Mouse (Mus musculus): ENCODE results near the gene Olfr8. TPM values are rescaled to one million over a fixed set of nuclear protein-coding genes. Genes with fewer than 3 reads are reported as not detected.
"Not testable (repeated sequence)": the region's sequence is repeated elsewhere in the genome, so short reads cannot be mapped to it uniquely, and the experiment has no call there.

The Olfr8 gene
- polyA plus RNA-seq (2012): not detected in 2 replicates

GRCm38 (mm10) chr10:78950336-78950735 is at the start of gene Olfr8:
TSS of gene Olfr8 (plus strand) at chr10:78950636.
- TF ChIP-seq GATA1 (IDR thresholded peaks at IDR 0.05; ENCODE audit: low read length): not testable (repeated sequence)

- TF ChIP-seq GATA1 (IDR thresholded peaks at IDR 0.05; ENCODE audit: low read length): not testable (repeated sequence)
Measured at GRCm38 (mm10) chr10:78912871-78913270, 37.6 kb upstream of the Olfr8 start, which contains the start of gene Olfr1354. TSS of gene Olfr1354 (plus strand) at chr10:78913171.

GRCm38 (mm10) chr10:78963009-78963408 is 12.6 kb downstream of the Olfr8 start, which contains the start of gene Olfr1353:
TSS of gene Olfr1353 (plus strand) at chr10:78963309.
- TF ChIP-seq GATA1 (IDR thresholded peaks at IDR 0.05; ENCODE audit: low read length): not testable (repeated sequence)

GRCm38 (mm10) chr10:78980750-78981149 is 30.3 kb downstream of the Olfr8 start, which contains the start of gene Olfr1352:
TSS of gene Olfr1352 (plus strand) at chr10:78981050.
- no peak for TF ChIP-seq GATA1 (IDR thresholded peaks at IDR 0.05; ENCODE audit: low read length)

Other genes with a start within 250 kb of the Olfr8 start
- not detected in 2 replicates for gene Casp14, start 232.3 kb upstream of the Olfr8 start, polyA plus RNA-seq (2012)
- gene Ccdc105, start 197.6 kb upstream of the Olfr8 start, polyA plus RNA-seq (2012): not detected in 2 replicates
- not detected in 2 replicates for gene Slc1a6, start 170.1 kb upstream of the Olfr8 start, polyA plus RNA-seq (2012)
- gene Olfr1356, start 98.5 kb upstream of the Olfr8 start, polyA plus RNA-seq (2012): not detected in 2 replicates
- gene Olfr1355, start 75.1 kb upstream of the Olfr8 start, polyA plus RNA-seq (2012): not detected in 2 replicates
- not detected in 2 replicates for gene Olfr1354, start 37.5 kb upstream of the Olfr8 start, polyA plus RNA-seq (2012)
- not detected in 2 replicates for gene Olfr1353, start 12.7 kb downstream of the Olfr8 start, polyA plus RNA-seq (2012)
- not detected in 2 replicates for gene Olfr1352, start 30.4 kb downstream of the Olfr8 start, polyA plus RNA-seq (2012)
- gene Olfr1351, start 61.8 kb downstream of the Olfr8 start, polyA plus RNA-seq (2012): not detected in 2 replicates
- not detected in 2 replicates for gene Olfr57, start 78.1 kb downstream of the Olfr8 start, polyA plus RNA-seq (2012)
- 0.44 and 0.50 TPM in 2 replicates for gene 2610008E11Rik, start 147.0 kb downstream of the Olfr8 start, polyA plus RNA-seq (2012)
- not detected in 2 replicates for gene Vmn2r80, start 198.1 kb downstream of the Olfr8 start, polyA plus RNA-seq (2012)

Data from G1E-ER4 (cell line).